Mouse (Mus musculus) mouse embryonic stem cell (cell line): Measurements from ENCODE around the gene Sbno2.

ENCODE experiments used
- in situ Hi-C, 2 experiments: fragments of 300-500 bp; cut with MboI; formaldehyde crosslinking; loops; 1 replicate in 1 of 2; 3 replicates in 1 of 2; pipeline ENCODE4 v1.14.3; 2019 to 2020; ENCODE audit warnings: low sequenced_read_pairs in 2 of 2, low pct_unique_long_range_greater_than_20kb in 1 of 2, mixed read lengths in 1 of 2; ENCODE audit not compliant: unreplicated experiment in 1 of 2

Gene Sbno2

GRCm38 (mm10) chr10:80105460-80105859 lies at the start of gene Sbno2:
TSS of gene Sbno2 (minus strand) at chr10:80105571.
- in situ Hi-C loops: no loop called here

DNA sequence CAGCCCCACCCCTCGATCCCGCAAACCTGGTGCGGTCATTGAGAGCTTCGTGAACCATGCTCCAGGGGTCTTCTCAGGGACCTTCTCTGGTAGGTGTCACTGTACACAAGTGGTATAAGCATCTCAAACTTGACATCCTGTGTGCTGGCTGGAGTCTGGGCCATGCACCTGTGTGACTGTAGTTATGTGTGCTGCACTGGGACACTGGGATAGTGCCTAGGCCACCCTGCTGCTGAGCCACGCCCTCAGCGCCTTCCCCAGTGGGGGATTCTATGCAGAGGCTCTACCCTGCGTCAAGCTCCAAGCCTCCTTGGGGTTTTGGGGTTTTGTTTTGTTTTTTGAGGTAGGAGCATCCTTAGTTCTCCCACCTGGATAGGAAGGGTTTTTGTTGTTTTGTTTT lies 49.0 kb upstream of the Sbno2 start:
- in situ Hi-C loops: no loop called here

DNA sequence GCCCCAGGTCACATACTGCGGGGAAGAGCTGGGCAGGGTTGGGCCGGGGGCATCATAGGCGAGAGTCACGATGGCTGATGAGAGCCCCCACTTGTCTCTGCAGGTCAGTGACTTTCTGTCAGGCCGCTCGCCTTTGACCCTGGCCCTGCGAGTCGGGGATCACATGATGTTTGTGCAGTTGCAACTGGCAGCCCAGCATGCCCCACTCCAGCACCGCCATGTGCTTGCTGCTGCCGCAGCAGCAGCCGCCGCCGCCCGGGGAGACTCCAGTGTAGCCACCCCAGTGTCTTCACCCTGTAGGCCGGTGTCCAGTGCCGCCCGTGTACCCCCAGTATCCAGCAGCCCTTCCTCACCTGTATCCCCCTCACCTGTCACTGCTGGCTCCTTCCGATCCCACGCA lies 48.3 kb upstream of the Sbno2 start:
- in situ Hi-C loops: no loop called here

DNA sequence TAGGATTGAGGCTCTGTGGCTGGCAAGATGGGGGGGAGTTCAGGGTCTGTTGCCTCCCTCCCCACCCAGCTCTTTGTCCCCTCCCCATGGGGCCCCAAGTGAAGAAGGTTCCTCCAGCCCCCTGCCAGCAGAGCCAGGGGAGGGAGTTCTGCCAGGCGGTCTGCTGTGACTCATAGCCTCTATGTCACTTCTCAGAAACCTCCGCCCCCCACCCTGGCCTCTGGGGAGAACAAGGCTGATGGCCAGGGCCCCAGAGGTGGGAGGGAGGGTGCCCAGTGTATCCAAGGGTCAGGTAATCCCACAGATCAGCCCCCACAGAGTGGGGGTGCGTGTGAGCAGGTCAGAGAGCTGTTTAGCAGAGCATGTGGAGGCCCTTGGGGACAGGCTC lies 47.5 kb upstream of the Sbno2 start:
- in situ Hi-C loops: no loop called here

- in situ Hi-C loops: no loop called here
Observed at GRCm38 (mm10) chr10:80152071-80152872, 46.9 kb upstream of the Sbno2 start.

- in situ Hi-C loops: no loop called here
Observed at GRCm38 (mm10) chr10:80151211-80152034, 46.1 kb upstream of the Sbno2 start.

DNA sequence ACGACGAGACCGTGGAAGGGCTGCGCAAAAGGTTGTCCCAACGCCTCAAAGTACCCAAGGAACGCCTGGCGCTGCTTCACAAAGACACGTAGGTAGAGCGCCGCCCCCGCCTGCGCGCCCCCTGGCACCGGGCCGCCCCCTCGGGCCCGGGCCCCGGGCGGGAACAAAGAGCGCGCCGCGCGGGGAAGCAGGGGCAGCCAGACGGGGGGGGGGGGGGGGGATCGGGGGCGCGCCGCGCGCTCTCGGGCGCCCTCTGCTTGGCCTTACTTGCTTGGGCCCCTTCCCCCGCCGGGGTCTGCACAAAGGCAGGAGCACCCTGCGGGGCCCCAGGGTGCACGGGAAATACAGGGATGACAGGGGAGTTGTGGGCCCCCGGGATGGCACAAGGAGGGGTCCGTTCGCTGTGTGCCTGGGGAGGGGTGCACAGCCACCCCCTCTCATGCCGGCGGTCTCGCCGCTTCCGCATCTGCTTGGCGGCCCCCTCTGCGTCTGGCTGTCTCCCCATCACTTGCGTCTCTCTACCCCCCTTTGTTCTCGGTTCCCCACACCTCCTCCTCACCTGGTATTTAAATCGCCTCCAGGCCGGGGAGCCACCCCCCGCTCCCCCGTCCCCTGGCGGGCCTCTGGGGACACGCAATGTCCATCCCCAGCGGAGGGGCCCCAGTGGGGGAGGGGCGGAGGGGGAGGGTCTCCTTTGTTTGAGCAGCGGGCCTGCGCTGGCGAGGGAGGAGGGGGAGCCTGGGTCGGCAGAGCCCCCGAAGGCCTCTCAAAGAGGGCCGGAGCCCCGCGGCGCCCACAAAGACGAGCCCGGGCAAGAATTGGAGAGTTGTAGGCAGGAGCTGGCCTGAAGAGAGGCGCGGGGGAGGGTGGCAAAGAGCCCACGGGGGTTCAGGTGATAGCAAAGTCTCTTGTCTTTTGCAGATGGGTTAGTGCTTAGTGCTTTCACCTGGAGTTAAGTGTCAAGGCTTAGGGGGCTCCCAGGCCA lies 45.1 kb upstream of the Sbno2 start:
- in situ Hi-C loops: no loop called here

DNA sequence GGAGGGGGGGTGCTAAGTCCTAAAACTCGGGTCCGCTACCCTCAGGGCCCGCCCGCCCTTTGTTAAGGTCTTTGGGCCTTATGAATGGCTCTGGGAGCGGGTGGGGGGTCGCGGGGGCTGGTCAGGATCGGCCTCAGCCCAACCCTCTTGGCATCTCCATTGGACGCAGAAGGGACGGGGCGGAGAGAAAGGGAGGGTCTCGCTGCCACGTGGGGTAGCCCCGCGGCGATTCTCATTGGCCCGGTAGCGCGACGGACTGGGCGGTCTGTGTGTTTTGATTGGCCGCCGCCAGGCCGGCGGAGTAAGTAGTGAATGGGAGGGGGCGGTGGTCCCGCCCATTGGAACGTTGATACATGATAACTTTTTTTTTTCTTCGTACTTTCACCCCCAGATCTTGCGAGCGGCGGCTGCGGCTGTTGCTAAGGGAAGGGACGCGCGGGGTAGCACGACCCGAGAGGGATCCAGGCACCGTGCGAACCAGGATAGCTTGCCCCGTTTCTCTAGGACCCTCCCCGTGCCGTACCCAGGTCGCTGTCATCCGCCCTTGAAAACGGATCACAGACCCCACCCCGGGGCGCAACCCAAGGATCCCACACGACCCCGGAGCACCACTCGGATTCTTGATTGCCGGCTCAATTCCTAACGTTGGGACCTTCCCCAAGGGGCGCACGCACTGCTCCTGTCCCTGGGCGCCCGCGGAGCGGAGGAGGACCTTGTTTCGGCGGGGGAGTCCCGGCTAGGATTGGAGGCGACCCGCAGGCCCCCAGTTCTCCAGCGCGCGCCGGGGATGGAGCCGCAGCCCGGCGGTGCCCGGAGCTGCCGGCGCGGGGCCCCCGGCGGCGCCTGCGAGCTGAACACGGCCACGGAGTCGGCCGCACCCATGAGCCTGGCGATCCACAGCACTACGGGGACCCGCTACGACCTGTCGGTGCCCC lies 44.2 kb upstream of the Sbno2 start:
- in situ Hi-C loops: no loop called here

DNA sequence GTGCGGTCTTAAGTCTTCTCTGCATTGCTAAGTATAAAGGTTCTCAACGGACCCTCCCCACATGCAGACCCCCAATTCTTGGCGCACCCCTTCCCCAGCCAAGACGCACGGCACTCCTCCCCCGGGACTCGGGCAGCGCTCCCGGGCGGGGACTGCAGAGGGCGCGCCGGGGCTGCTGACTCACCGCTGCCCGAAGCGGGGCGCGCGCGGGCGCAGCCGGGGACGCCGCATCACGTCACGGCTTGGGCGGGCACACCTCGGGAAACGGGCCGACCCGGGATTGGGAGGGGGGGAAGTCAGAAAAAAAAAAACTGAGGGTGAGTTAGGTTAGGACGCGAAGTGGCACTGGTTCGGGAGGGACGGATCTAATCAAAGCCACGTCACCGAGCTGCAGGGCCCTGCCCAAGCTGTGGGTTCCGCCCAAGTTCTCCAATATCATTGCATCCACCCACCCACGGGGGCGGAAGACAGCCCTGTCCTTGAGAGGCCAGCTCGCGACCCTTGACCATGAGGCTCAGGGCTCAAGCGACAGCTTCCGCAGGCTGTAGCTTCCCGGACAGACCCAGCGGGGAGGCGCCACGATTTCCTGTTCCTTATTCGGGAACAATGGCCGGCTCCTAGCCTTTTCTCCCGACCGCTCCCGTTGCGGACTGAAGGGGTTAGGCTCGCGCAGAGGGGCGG lies 43.4 kb upstream of the Sbno2 start:
- in situ Hi-C loops: no loop called here

DNA sequence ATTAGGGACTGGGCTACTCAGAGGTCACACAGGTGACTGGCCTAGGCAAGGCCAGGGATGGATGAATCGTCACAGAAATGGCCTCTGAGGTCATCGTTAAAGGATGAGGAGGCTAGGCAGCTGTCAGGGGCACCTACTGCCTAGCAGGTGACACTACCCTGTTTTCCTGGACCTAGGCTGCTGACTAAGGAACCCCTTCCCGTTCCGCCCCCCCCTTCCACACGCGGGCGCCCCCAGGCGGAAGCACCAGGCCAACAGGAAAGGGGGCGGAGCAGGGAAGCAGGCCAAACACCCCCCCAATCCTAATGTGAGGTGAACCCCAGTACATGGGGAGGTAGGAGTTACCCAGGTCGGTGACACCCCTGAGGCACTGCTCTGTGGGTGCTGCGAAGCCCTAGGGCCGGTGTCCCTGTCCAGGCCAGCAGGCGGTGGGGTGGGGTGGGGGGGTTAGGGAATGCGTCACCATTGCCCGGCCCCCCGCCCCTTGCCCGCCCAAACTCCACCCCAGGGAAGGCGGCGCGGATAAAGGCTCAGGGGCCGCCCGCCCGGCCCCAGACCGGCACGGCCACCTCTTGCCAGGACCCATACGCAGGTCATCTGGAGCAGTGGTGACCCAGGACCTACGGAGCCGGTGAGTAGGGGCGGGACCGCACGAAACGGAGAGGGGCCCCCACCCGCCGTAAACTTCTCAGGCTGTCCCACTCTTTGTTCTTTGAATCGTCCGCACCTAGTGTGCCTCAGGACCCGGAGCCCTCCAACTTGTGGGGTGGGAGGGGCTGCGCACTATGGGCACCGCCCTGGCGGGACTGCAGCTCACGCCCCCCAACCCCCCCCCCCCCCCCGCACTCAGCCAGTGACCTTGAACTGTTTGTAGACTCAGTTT lies 42.6 kb upstream of the Sbno2 start, which contains the start of gene Midn:
TSS of gene Midn (plus strand) at position 554 of the 883 bp plus-strand sequence.
- in situ Hi-C loops: no loop called here

DNA sequence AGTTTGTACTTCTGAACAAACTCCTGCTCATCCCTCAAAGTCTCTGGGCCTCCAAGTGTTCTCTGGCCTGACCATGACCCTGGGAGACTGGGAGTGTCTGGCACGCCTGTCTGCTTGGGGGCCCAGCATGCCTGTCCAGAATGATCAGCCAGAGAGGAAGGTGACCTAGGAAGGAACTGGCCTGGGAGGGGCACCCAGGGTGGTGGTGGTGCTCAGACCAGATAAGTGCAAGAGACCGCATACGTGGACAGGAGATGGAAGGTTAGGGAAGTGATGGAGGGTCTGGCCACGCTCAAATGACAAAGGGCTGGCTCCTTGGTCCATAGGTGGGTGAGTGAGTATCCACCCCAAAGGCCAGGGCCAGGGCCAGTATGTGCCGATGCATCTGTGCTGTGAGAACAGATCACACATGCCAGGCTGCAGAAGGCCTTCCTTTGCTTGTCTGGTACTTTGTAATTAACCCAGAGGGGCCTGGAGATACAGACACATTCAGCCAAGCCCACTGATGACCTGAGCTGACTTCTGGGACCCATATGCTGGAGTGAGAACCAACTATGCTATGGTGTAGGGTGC lies 41.9 kb upstream of the Sbno2 start:
- in situ Hi-C loops: no loop called here

DNA sequence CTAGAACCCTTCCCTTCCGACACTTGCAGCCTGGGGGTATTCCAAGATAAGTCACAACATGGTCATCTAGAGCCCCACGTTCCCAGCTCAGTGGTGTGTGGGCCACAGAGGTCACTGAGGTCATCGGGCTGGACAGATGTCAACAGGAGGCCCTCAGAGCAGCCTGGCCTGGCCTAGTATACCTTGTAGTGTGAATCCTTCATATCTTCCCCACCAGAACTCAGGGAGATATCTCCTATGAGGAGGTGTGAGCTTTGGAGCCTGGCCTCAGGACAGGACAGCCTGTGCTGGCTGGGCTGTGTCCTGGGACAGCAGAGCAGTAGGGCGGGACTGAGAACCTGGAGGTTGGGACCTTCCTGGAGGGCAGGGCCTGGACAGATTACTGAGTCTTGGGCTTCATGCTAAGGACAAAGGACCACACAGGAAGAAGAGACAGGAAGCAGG lies 41.2 kb upstream of the Sbno2 start:
- in situ Hi-C loops: no loop called here

DNA sequence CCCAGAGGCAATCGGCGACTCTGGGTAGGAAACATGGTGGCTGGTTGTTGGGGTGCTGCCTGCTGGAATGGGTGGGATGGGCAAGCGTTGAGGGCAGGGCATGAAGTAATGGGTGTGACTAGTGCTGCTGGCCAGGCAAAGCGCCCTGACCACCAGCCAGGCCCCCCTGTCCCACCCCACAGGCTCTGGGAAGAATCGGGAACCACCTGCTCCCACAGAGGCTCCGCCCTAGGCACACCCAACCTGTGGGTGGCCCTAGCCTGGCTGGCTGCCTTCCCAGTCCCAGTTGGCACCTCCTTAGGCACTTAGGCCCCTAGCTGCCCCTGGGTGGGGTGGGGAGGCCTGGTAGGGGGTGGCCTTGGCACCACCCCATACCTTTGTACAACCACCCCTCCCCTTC lies 40.5 kb upstream of the Sbno2 start:
- in situ Hi-C loops: no loop called here

DNA sequence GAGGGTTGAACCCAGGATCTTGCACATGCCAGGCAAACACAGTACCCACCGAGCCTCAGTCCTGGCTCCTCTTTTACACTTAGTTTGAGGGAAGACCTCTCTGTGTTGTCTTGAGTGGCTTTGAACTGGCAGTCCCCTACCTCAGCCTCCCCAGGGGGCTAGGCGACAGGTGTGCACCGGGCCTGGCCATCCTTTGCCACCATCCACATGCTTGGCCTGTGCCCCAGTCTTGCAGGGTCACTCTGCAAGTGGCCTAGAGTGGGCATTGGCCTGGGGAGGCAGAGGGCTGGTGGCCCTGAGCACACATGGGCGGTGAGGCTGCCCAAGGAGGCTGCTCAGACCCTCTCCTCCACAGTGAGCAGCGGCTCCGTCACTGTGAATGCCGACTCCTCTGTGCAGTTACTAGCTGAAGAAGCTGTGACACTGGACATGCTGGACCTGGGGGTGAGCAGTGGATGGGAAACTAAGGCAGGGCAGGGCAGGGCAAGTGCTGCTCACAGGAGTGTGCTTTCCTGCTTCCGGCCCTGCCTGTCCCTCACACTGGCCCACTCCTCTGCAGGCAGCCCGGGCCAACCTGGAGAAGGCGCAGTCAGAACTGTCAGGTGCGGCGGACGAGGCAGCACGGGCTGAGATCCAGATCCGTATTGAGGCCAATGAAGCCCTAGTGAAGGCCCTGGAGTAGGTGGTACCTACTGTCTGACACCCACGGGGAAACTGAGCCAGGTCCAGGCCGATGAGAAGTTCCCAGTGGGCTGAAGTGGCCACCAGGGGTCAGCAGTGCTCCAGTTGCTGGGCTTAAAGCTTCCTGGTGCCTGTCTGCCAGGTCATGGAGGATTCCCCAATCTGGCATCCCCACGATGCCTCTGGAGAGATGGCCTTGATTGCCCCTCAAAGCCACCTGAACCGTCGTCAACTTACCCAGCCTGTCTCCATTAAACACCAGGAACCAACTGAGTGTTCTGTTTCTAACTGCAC lies 39.8 kb upstream of the Sbno2 start:
- in situ Hi-C loops: no loop called here

GRCm38 (mm10) chr10:80144159-80144558 lies 38.8 kb upstream of the Sbno2 start:
- in situ Hi-C loops: no loop called here
